Mouse (Mus musculus) limb, embryonic 11.5 days (tissue): ENCODE results near the gene Hrc. TPM values are rescaled to one million over a fixed set of nuclear protein-coding genes. Genes with fewer than 3 reads are reported as not detected.

Experiments used
- ATAC-seq: fragments of 200-750 bp; cut with Nextera tagmentation; 2 replicates; pipeline ENCODE4 v1.8.0; 2017; ENCODE audit warnings: low read depth; ENCODE audit not compliant: insufficient number of reproducible peaks, low FRiP score, low TSS enrichment
- DNase-seq: peaks from one replicate; pipeline ENCODE4 v3.0.0-alpha.2; 2015; ENCODE audit warnings: low spot score
- H3K27ac ChIP-seq: fragments of 300-500 bp; sonication (generic); replicated peaks from 2 replicates; pipeline ENCODE4 v1.5.1; 2014; ENCODE audit warnings: low read depth, mild to moderate bottlenecking, low read length
- H3K27me3 ChIP-seq: fragments of 300-500 bp; sonication (generic); 2 replicates; pipeline ENCODE4 v1.6.1; 2014; ENCODE audit warnings: mild to moderate bottlenecking, low read length, mixed read lengths; ENCODE audit not compliant: control insufficient read depth, insufficient read depth
- H3K36me3 ChIP-seq: fragments of 300-500 bp; sonication (generic); 2 replicates; pipeline ENCODE4 v1.6.1; 2014; ENCODE audit warnings: mild to moderate bottlenecking, low read length, moderate library complexity, mixed read lengths; ENCODE audit not compliant: control insufficient read depth, insufficient read depth
- H3K4me1 ChIP-seq: fragments of 300-500 bp; sonication (generic); 2 replicates; pipeline ENCODE4 v1.6.1; 2014; ENCODE audit warnings: low read length, mixed read lengths; ENCODE audit not compliant: control insufficient read depth, insufficient read depth
- H3K4me2 ChIP-seq: fragments of 300-500 bp; sonication (generic); 2 replicates; pipeline ENCODE4 v1.6.1; 2014; ENCODE audit warnings: low read depth, mild to moderate bottlenecking, moderate library complexity; ENCODE audit not compliant: severe bottlenecking
- H3K4me3 ChIP-seq: fragments of 300-500 bp; sonication (generic); 2 replicates; pipeline ENCODE4 v1.5.1; 2014; ENCODE audit warnings: low read depth, low read length
- H3K9ac ChIP-seq: fragments of 300-500 bp; sonication (generic); 2 replicates; pipeline ENCODE4 v1.6.1; 2014; ENCODE audit warnings: mild to moderate bottlenecking, low read length
- H3K9me3 ChIP-seq: fragments of 300-500 bp; sonication (generic); 2 replicates; pipeline ENCODE4 v1.6.1; 2016; ENCODE audit warnings: low read length; ENCODE audit not compliant: control insufficient read depth
- WGBS: fragments of 180-500 bp; shearing (Covaris S2); extraction: QIAGEN DNeasy Blood & Tissue Kit; methylation state at CpG from one replicate; pipeline ENCODE4 v1.1.7; 2014; 5-methylcytosine and 5-hydroxymethylcytosine counted together
- polyA plus RNA-seq: library from polyadenylated mRNA; unstranded; fragments of >200 nt; fragmentation: Nextera tagmentation; extraction: Ambion mirVana; gene quantifications from 2 replicates; pipeline ENCODE4 v1.2.1, GENCODE M21; 2014

Hrc gene
- polyA plus RNA-seq, 1 experiment from 2014 or later = 0.83 TPM

DNA sequence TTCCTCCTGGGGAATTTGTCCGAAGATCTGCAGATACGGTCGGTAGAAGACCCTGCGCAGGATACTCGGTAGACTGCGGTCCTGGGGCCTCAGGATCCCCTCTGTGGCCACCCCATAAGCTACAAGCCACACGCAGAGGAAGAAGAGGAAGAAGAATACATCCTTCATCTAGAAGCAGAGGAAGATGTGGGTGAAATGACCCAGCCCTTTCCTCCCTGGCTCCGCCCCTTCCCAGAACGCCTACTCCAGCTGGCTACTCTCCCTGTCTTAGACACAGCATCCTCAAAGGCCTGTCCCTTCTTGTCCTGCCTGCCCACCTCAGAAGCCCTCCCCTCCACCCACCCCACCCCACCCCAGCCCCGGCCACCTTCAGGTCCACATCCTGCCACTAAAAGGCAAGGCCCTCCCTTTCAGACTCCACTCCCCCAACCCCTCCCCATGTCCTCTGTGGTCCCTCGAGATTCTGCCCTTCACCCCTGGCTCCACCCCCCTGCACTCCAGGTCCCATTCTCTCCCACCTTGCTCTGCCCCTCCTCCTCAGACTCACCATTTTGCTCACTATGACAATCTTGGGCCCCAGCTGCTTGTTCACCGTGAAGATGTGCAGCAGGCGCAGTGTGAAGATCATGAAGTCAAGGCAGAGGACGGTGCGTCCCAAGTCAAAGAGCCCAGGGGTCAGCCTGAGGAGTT lies 26.4 kb upstream of the Hrc start:
- Histone ChIP-seq H3K9me3 (no peaks in the 10 kb centered on the region), H3K4me3 (no peak overlapping the region), H3K27me3 (no peaks in the 10 kb centered on the region), H3K9ac (no peak overlapping the region), H3K4me2 (no peak overlapping the region), H3K4me1 (peaks cover 15% of the 10 kb centered on the region), H3K27ac (no peak overlapping the region), H3K36me3 (no peaks in the 10 kb centered on the region)
- 63% methylated on average over 15 of the region's 15 CpGs for WGBS
- ATAC-seq (no peak), DNase-seq (no peak)

DNA sequence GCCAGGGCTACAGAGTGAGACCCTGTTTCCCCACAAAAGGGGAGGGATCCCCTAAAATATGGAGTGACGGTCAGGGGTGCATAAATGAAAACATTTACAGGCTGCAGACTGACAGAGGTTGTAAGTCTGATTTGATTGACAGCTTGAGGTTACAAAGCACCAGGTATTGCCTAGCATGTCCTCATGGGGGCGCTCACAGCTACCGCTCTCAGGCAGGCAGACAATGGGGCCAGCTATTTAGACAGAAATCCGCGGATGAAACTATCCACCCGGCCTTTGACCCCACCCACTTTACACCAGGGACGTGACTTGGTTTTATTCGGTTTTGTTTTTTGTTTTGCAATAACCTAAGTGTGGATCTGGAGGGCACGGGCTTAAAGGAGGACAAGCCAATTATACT lies 25.6 kb upstream of the Hrc start:
- no peak overlapping the region for H3K4me2 ChIP-seq
- no peaks in the 10 kb centered on the region for H3K9me3 ChIP-seq
- DNase-seq = peak; percentile 77
- no peak for ATAC-seq
- no peak overlapping the region for H3K27ac ChIP-seq
- H3K4me1 ChIP-seq = peaks cover 17% of the 10 kb centered on the region
- H3K36me3 ChIP-seq = no peaks in the 10 kb centered on the region
- H3K4me3 ChIP-seq = no peak overlapping the region
- H3K27me3 ChIP-seq = no peaks in the 10 kb centered on the region
- no peak overlapping the region for H3K9ac ChIP-seq
- WGBS = 20% methylated on average over 9 of the region's 9 CpGs

DNA sequence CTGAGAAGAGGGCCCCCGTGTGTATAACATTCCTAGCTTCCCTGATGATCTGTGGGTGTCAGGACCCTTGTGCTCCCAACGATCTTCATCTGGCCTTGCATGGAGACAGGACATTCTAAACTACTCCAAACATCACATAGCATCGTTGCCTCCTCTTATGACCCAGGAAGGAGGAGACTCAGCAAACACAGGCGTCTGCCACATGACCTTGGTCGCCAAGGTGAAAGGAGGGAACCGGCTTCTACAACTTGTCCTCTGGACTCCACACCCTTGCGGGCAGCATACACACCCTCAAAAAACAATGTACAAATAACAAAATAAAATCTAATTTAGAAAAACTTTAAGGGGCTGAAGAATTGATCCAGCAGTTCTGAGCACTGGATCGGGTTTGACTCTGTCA lies 23.1 kb upstream of the Hrc start:
- Histone ChIP-seq H3K4me2 (no peak overlapping the region), H3K4me3 (no peak overlapping the region), H3K36me3 (no peaks in the 10 kb centered on the region), H3K4me1 (peaks cover 8% of the 10 kb centered on the region; the same call in 1 of the 2 replicates), H3K27me3 (no peaks in the 10 kb centered on the region), H3K27ac (no peak overlapping the region), H3K9ac (no peak overlapping the region; the same call in 1 of the 2 replicates), H3K9me3 (no peaks in the 10 kb centered on the region)
- ATAC-seq (no peak), DNase-seq (no peak)
- WGBS = 52% methylated on average over 8 of the region's 8 CpGs

DNA sequence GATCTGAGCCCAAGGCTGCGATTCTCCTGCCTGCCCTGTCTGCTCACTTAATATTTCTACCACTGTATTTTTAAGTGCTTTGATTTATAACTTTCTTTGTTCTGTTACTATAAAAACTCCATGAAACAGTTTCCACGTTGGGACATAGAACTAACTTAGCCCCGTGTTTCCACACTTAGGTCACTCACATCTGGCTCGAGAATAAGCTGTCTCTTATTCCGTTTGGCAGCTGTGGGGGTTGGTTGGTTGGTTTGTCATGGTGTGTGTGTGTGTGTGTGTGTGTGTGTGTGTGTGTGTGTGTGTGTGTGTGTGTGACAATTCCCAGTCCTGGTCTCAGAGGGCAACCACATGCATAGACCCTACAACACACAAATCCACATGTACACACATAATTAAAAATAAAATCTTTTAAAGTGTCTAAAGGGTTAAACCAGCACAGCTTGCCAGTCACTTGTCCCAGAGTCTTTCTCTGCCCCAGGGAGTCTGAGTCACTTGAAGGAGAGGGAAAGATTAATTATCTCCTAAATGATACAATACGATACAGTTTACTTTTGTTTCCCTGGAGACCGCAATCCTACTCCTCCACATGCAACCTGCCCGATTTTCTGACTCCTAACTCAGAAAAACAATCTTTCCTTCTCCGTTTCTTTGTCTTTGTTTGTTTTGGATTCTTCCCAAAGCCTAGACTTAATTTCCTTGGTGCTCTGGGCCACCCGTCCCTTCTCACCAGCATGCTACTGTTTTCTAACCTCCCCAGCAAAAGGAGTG lies 22.2 kb upstream of the Hrc start:
- H3K4me2 ChIP-seq = no peak overlapping the region
- ATAC-seq (no peak), DNase-seq (no peak)
- no peaks in the 10 kb centered on the region for H3K9me3 ChIP-seq
- 0 out of 2 replicates have a peak overlapping the region, but pooled peaks have one; percentile 27 for H3K9ac ChIP-seq
- no peak overlapping the region for H3K4me3 ChIP-seq
- peaks cover 2% of the 10 kb centered on the region; the same call in 1 of the 2 replicates for H3K36me3 ChIP-seq
- H3K27ac ChIP-seq = 0 out of 2 replicates have a peak overlapping the region, but pooled peaks have one; percentile 30
- H3K4me1 ChIP-seq = peaks cover 8% of the 10 kb centered on the region; the same call in 1 of the 2 replicates
- WGBS = 28% methylated on average over 10 of the region's 10 CpGs
- no peaks in the 10 kb centered on the region for H3K27me3 ChIP-seq

DNA sequence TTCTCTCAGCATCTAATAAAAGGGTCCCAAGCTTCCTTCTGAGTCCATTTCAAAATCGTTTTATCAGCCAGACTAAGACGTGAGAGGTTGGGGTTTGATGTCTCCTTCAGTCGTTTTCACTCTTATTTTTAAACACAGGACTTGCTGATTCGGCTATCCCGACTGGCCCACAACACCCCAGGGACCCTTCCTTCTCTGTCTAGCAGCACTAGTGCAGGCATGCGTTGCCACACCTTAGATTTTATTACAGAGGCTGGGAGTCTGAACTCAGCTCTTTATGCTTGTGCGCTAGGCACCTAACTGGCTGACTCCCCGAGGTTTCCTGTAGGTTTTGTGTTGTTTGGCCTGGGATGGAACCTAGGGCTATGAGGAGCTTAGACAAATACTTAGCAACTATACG lies 21.6 kb upstream of the Hrc start:
- Histone ChIP-seq H3K4me1 (peaks cover 8% of the 10 kb centered on the region; the same call in 1 of the 2 replicates), H3K36me3 (peaks cover 2% of the 10 kb centered on the region; the same call in 1 of the 2 replicates), H3K4me2 (peak overlapping the region; percentile 16; the same call in 1 of the 2 replicates), H3K27ac (0 out of 2 replicates have a peak overlapping the region, but pooled peaks have one; percentile 30), H3K9ac (0 out of 2 replicates have a peak overlapping the region, but pooled peaks have one; percentile 27), H3K27me3 (no peaks in the 10 kb centered on the region), H3K4me3 (no peak overlapping the region), H3K9me3 (no peaks in the 10 kb centered on the region)
- 36% methylated on average over 9 of the region's 9 CpGs for WGBS
- ATAC-seq (no peak), DNase-seq (no peak)

DNA sequence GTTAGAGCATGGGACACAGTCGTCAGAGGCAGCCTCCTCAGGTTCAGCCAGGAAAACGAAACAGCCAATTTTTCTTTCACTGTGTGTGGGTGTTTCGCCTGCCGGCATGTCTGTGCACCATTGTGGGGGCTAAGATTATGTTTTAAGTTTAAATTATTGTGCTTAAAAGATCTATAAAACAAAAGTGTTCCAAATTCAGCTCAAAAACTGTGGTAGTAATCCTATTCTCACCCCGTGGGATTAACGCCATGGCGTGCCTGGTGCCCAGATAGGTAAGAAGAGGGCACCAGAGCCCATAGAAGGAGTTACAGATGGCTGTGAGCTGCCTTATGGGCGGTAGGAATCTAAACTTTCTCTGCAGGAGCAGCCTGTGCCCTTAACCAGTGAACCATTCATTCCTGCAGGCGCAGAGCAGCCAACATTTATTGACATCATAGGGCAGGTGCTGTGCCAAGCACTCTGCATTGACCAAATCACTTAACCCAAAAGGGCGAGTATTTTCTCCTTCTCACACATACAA lies 19.8 kb upstream of the Hrc start:
- H3K27me3 ChIP-seq = no peaks in the 10 kb centered on the region
- H3K9me3 ChIP-seq = no peaks in the 10 kb centered on the region
- no peak overlapping the region for H3K9ac ChIP-seq
- H3K36me3 ChIP-seq = peaks cover 2% of the 10 kb centered on the region; the same call in 1 of the 2 replicates
- no peak overlapping the region for H3K4me3 ChIP-seq
- H3K27ac ChIP-seq = no peak overlapping the region
- peaks cover 8% of the 10 kb centered on the region; the same call in 1 of the 2 replicates for H3K4me1 ChIP-seq
- ATAC-seq (no peak), DNase-seq (no peak)
- WGBS = 84% methylated on average over 10 of the region's 10 CpGs
- H3K4me2 ChIP-seq = no peak overlapping the region

DNA sequence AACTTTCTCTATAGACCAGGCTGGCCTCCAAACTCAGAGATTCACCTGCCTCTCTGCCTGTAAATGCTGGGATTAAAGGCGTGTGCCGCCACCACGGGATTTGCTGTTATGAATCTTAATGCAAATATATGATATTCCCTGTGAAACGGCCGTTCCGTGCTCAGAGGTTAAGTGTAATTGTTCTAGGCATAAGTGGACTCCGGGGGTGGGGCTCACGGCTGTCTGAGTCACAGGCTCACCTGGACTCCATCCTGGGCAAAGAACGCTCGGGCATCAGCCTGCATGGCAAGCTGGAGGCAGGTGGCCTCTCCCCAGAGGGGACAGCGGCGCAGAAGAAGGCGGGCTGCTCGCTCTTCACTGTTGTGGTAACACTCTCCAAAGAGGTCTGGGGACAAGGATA lies 18.6 kb upstream of the Hrc start:
- H3K4me3 ChIP-seq = no peak overlapping the region
- H3K9ac ChIP-seq = no peak overlapping the region
- peaks cover 2% of the 10 kb centered on the region; the same call in 1 of the 2 replicates for H3K36me3 ChIP-seq
- no peaks in the 10 kb centered on the region for H3K27me3 ChIP-seq
- no peaks in the 10 kb centered on the region for H3K9me3 ChIP-seq
- DNase-seq (no peak), ATAC-seq (no peak)
- WGBS = 94% methylated on average over 14 of the region's 14 CpGs
- H3K27ac ChIP-seq = no peak overlapping the region
- no peak overlapping the region for H3K4me2 ChIP-seq
- H3K4me1 ChIP-seq = peaks cover 8% of the 10 kb centered on the region; the same call in 1 of the 2 replicates

DNA sequence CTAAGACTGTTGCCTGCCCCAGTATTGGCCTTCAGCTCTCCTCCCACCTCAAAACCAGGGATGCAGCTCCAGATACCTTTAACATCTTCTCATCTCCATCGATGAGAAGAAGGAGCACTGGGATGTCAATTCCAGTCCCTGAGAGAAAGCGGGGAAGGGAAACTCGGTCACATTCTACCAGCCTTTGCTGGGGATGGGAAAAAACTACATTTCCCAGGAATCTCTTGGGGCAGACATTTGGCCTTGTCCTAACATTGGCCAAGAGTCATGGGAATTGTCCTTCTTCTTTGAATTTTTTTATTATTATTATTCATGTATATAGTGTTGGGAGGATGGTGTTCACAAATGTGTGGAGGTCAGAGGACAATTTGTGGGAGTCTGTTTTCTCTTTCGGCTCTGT lies 12.8 kb upstream of the Hrc start:
- no peak overlapping the region for H3K9ac ChIP-seq
- ATAC-seq = no peak
- H3K4me1 ChIP-seq = no peaks in the 10 kb centered on the region
- no peak overlapping the region for H3K4me3 ChIP-seq
- no peaks in the 10 kb centered on the region for H3K27me3 ChIP-seq
- WGBS = 90% methylated on average over 4 of the region's 4 CpGs
- no peak overlapping the region for H3K4me2 ChIP-seq
- H3K27ac ChIP-seq = no peak overlapping the region
- H3K9me3 ChIP-seq = no peaks in the 10 kb centered on the region; the same call in 1 of the 2 replicates
- H3K36me3 ChIP-seq = peaks cover 4% of the 10 kb centered on the region; the same call in 1 of the 2 replicates
- DNase-seq = no peak
